Mouse (Mus musculus) heart, postnatal 0 days (tissue): ENCODE results near the gene Esyt3.

Experiments
- CTCF ChIP-seq: IDR thresholded peaks from 2 replicates; pipeline ENCODE4 v1.5.1; 2016; ENCODE audit warnings: antibody characterized with exemption, control low read depth, low read depth
- EP300 ChIP-seq: IDR thresholded peaks from 2 replicates; pipeline ENCODE4 v1.6.1; 2016; ENCODE audit warnings: antibody characterized with exemption, low read depth

GRCm38 (mm10) chr9:99352964-99353363, 5.4 kb downstream of the Esyt3 start:
- no peak for TF ChIP-seq CTCF
- no peak for TF ChIP-seq EP300
